In genomic region chrX:42057012-42057411, GRCm38 (mm10) we compare ENCODE assay signal across 20 mouse cellular contexts. TPM values are rescaled to one million over a fixed set of nuclear protein-coding genes. Genes with fewer than 3 reads are reported as not detected.
DNase-seq lines count a peak whose midpoint lies in the region; ATAC-seq and TF ChIP-seq lines count a peak whose summit lies in the region.
"Had no signal": no experiment of that assay in that cellular context is flagged by ENCODE, and none has a peak within 500 bp of the region (broad histone marks: within the 10 kb centered on the region; RNA-seq: fewer than 3 reads in every experiment).

No protein-coding gene starts in this region.

- H3K27ac ChIP-seq in kidney, adult 2 months (ENCODE audit: insufficient read depth, low read depth, low read length) = peak overlapping the region; percentile 16; the same call in 1 of the 2 replicates
- H3K27ac ChIP-seq in kidney, embryonic 14.5 days (ENCODE audit: low read depth, low read length) = no peak overlapping the region
- no peak overlapping the region for H3K27ac ChIP-seq in lung, postnatal 0 days (ENCODE audit: low read length)
- H3K27ac ChIP-seq: forebrain, embryonic 15.5 days; hindbrain, embryonic 13.5 days; neural tube, embryonic 13.5 days had no signal

- ATAC-seq in kidney, embryonic 14.5 days (ENCODE audit: low FRiP score, low TSS enrichment) = no peak
- ATAC-seq in lung, postnatal 0 days = peak; percentile 71
- ATAC-seq: forebrain, embryonic 15.5 days; inflammation-experienced regulatory T-cells, adult 6 months had no signal

- H3K9me3 ChIP-seq in kidney, embryonic 14.5 days (ENCODE audit: control insufficient read depth, low read length) = no peaks in the 10 kb centered on the region
- no peaks in the 10 kb centered on the region for H3K9me3 ChIP-seq in lung, postnatal 0 days (ENCODE audit: low read length)
- H3K9me3 ChIP-seq: forebrain, embryonic 15.5 days; hindbrain, embryonic 13.5 days; neural tube, embryonic 13.5 days had no signal

- TF ChIP-seq POLR2A in kidney, adult 2 months (IDR thresholded peaks at IDR 0.05; ENCODE audit: low read depth, low read length) = no peak
- no peak for TF ChIP-seq POLR2A in lung, adult 2 months (IDR thresholded peaks at IDR 0.05; ENCODE audit: borderline replicate concordance, extremely low read depth, low read depth, low read length)

- no peaks in the 10 kb centered on the region for H3K36me3 ChIP-seq in kidney, adult 2 months (ENCODE audit: control insufficient read depth, insufficient read depth, low read length)
- H3K36me3 ChIP-seq in kidney, embryonic 14.5 days (ENCODE audit: control insufficient read depth, insufficient read depth, low read length) = no peaks in the 10 kb centered on the region
- no peaks in the 10 kb centered on the region for H3K36me3 ChIP-seq in lung, postnatal 0 days (ENCODE audit: insufficient read depth, low read length)
- H3K36me3 ChIP-seq: forebrain, embryonic 15.5 days; hindbrain, embryonic 13.5 days; neural tube, embryonic 13.5 days had no signal

- WGBS in kidney, adult 2 months = 66% methylated on average over 5 of the region's 5 CpGs
- WGBS in kidney, embryonic 14.5 days = 76% methylated on average over 5 of the region's 5 CpGs
- WGBS in lung, postnatal 0 days = 43% methylated on average over 5 of the region's 5 CpGs
- 49% methylated on average over 5 of the region's 5 CpGs for WGBS in lung, adult 2 months

- DNase-seq in heart, adult 11 months = peak; percentile 88
- no peak for DNase-seq in heart, postnatal 4 days
- DNase-seq in kidney, adult 2 months = peak; percentile 60
- peak; percentile 63 for DNase-seq in lung, postnatal 0 days (ENCODE audit: low spot score)
- no peak for DNase-seq in lung, adult 2 months
- DNase-seq in right cerebral cortex, postnatal 10 days (ENCODE audit: low spot score in 2 of 2) = no peak
- DNase-seq: adrenal gland, postnatal 36 days; cerebellum, adult 2 months; gastrocnemius, postnatal 14 days; midbrain, embryonic 14.5 days; spleen, adult 18-20 months; thymus, postnatal 36 days had no signal

- no peak overlapping the region for H3K9ac ChIP-seq in kidney, embryonic 14.5 days (ENCODE audit: low read depth, low read length)
- H3K9ac ChIP-seq in lung, postnatal 0 days (replicated peaks; ENCODE audit: low read depth) = no peak overlapping the region
- H3K9ac ChIP-seq: forebrain, embryonic 15.5 days; hindbrain, embryonic 13.5 days; neural tube, embryonic 13.5 days had no signal

- H3K4me1 ChIP-seq in kidney, adult 2 months (ENCODE audit: control insufficient read depth, insufficient read depth, low read length) = no peaks in the 10 kb centered on the region
- no peaks in the 10 kb centered on the region for H3K4me1 ChIP-seq in kidney, embryonic 14.5 days (ENCODE audit: control insufficient read depth, insufficient read depth, low read length)
- no peaks in the 10 kb centered on the region for H3K4me1 ChIP-seq in lung, postnatal 0 days (ENCODE audit: insufficient read depth, low read depth, low read length)
- H3K4me1 ChIP-seq in lung, adult 2 months (ENCODE audit: control insufficient read depth, insufficient read depth, low read length) = no peaks in the 10 kb centered on the region
- H3K4me1 ChIP-seq: forebrain, embryonic 15.5 days; hindbrain, embryonic 13.5 days; neural tube, embryonic 13.5 days had no signal

- no peak for TF ChIP-seq CTCF in kidney, adult 2 months (conservative IDR thresholded peaks at IDR 0.05; ENCODE audit: insufficient read depth, insufficient read length, low read depth, low read length)
- no peak for TF ChIP-seq CTCF in lung, postnatal 0 days (IDR thresholded peaks at IDR 0.05)
- TF ChIP-seq CTCF in lung, adult 2 months (IDR thresholded peaks at IDR 0.05; ENCODE audit: insufficient read depth, low read length) = no peak

- TF ChIP-seq EP300 in lung, postnatal 0 days (IDR thresholded peaks at IDR 0.05) = peak; percentile 88

- no peak overlapping the region for H3K4me3 ChIP-seq in kidney, adult 2 months (ENCODE audit: insufficient read depth, low read depth, low read length)
- H3K4me3 ChIP-seq in kidney, embryonic 14.5 days (ENCODE audit: low read length) = no peak overlapping the region
- H3K4me3 ChIP-seq in lung, postnatal 0 days (ENCODE audit: low read depth, low read length) = no peak overlapping the region
- H3K4me3 ChIP-seq in lung, adult 2 months (replicated peaks; ENCODE audit: extremely low read depth, low read depth, low read length) = no peak overlapping the region
- H3K4me3 ChIP-seq: forebrain, embryonic 15.5 days; hindbrain, embryonic 13.5 days; megakaryocyte, embryonic 14.5 days; neural tube, embryonic 13.5 days had no signal

- no peak overlapping the region for H3K4me2 ChIP-seq in kidney, embryonic 14.5 days (replicated peaks; ENCODE audit: low read depth, low read length)
- no peak overlapping the region for H3K4me2 ChIP-seq in lung, postnatal 0 days (replicated peaks; ENCODE audit: low read depth, low read length)
- H3K4me2 ChIP-seq: forebrain, embryonic 15.5 days; hindbrain, embryonic 13.5 days; liver, embryonic 11.5 days; neural tube, embryonic 13.5 days had no signal

- H3K27me3 ChIP-seq in kidney, adult 2 months (replicated peaks; ENCODE audit: control insufficient read depth, insufficient read depth, low read length) = no peaks in the 10 kb centered on the region
- H3K27me3 ChIP-seq in kidney, embryonic 14.5 days (ENCODE audit: control insufficient read depth, insufficient read depth, low read length) = no peaks in the 10 kb centered on the region
- no peaks in the 10 kb centered on the region for H3K27me3 ChIP-seq in lung, postnatal 0 days (replicated peaks; ENCODE audit: insufficient read depth, low read length)
- H3K27me3 ChIP-seq: CH12.LX; forebrain, embryonic 15.5 days; hindbrain, embryonic 13.5 days; megakaryocyte, embryonic 14.5 days; neural tube, embryonic 13.5 days had no signal

RNA-seq across cellular contexts. Expression of gene Xiap, which starts 2.5 kb away (rescaled TPM):
- 10 to 100 TPM; 46.6 to 51.1 TPM for total RNA-seq in heart, postnatal 4 days (2021)
- polyA plus RNA-seq in kidney, adult 2 months (2012; rRNA removed) = 7.4 and 10.5 TPM in 2 replicates
- 19.8 and 23.7 TPM in 2 replicates for polyA plus RNA-seq in kidney, embryonic 14.5 days (2014; fragmentation: Nextera tagmentation; extraction: Ambion mirVana)
- polyA plus RNA-seq in lung, postnatal 0 days (2015; fragmentation: Nextera tagmentation; extraction: Ambion mirVana) = 15.4 and 18.7 TPM in 2 replicates
- 13.7 and 16.5 TPM in 2 replicates for polyA plus RNA-seq in lung, adult 2 months (2012; rRNA removed)

Comparison
In these comparisons a context has a peak if more than half of its experiments do, and no peak if none do; other contexts are left out.
1. DNase-seq: peak in heart, adult 11 months (single experiment), kidney, adult 2 months (single experiment) and lung, postnatal 0 days (single experiment); none in heart, postnatal 4 days (single experiment), lung, adult 2 months (single experiment) and right cerebral cortex, postnatal 10 days (0 of 2).